Mouse (Mus musculus): ENCODE measurements around the gene Nek6. TPM values are rescaled to one million over a fixed set of nuclear protein-coding genes. Genes with fewer than 3 reads are reported as not detected.

The Nek6 gene
- polyA plus RNA-seq, 1 experiment from 2014 or later = 35.1 TPM

GRCm38 (mm10) chr2:38607716-38608115 lies 96.3 kb downstream of the Nek6 start:
- H3K9me3 ChIP-seq (replicated peaks; ENCODE audit: low read length) = no peaks in the 10 kb centered on the region
- DNase-seq (ENCODE audit: low spot score) = no peak
- TF ChIP-seq CTCF (IDR thresholded peaks at IDR 0.05; ENCODE audit: low read depth) = no peak
- H3K9ac ChIP-seq (ENCODE audit: low read depth, low read length) = no peak overlapping the region
- no peaks in the 10 kb centered on the region for H3K27me3 ChIP-seq (ENCODE audit: insufficient read depth, low read length)
- no peak overlapping the region for H3K4me3 ChIP-seq (replicated peaks; ENCODE audit: low read depth, low read length)
- H3K36me3 ChIP-seq (ENCODE audit: insufficient read depth, low read length) = peaks cover 3% of the 10 kb centered on the region; the same call in 1 of the 2 replicates
- WGBS = 65% methylated on average over 1 of the region's 1 CpGs
- H3K4me2 ChIP-seq (ENCODE audit: low read length) = no peak overlapping the region
- ATAC-seq (replicated peaks; ENCODE audit: low FRiP score, low read depth) = no peak
- no peaks in the 10 kb centered on the region for H3K4me1 ChIP-seq (replicated peaks; ENCODE audit: insufficient read depth, low read length)
- H3K27ac ChIP-seq = no peak overlapping the region

- WGBS = 76% methylated on average over 5 of the region's 5 CpGs
- no peak overlapping the region for H3K4me3 ChIP-seq (replicated peaks; ENCODE audit: low read depth, low read length)
- no peak overlapping the region for H3K9ac ChIP-seq (ENCODE audit: low read depth, low read length)
- no peaks in the 10 kb centered on the region for H3K9me3 ChIP-seq (replicated peaks; ENCODE audit: low read length)
- no peak overlapping the region for H3K4me2 ChIP-seq (ENCODE audit: low read length)
- H3K36me3 ChIP-seq (ENCODE audit: insufficient read depth, low read length) = peaks cover 3% of the 10 kb centered on the region; the same call in 1 of the 2 replicates
- no peaks in the 10 kb centered on the region for H3K27me3 ChIP-seq (ENCODE audit: insufficient read depth, low read length)
- DNase-seq (ENCODE audit: low spot score) (no peak), ATAC-seq (replicated peaks; ENCODE audit: low FRiP score, low read depth) (no peak)
- no peaks in the 10 kb centered on the region for H3K4me1 ChIP-seq (replicated peaks; ENCODE audit: insufficient read depth, low read length)
- no peak overlapping the region for H3K27ac ChIP-seq
- TF ChIP-seq CTCF (IDR thresholded peaks at IDR 0.05; ENCODE audit: low read depth) = no peak
Measured at GRCm38 (mm10) chr2:38608831-38609309, 97.4 kb downstream of the Nek6 start.

GRCm38 (mm10) chr2:38609310-38609709 lies 97.9 kb downstream of the Nek6 start:
- 84% methylated on average over 11 of the region's 11 CpGs for WGBS
- TF ChIP-seq CTCF (IDR thresholded peaks at IDR 0.05; ENCODE audit: low read depth) = no peak
- ATAC-seq (replicated peaks; ENCODE audit: low FRiP score, low read depth) (no peak), DNase-seq (ENCODE audit: low spot score) (no peak)
- Histone ChIP-seq H3K9me3 (replicated peaks; ENCODE audit: low read length) (no peaks in the 10 kb centered on the region), H3K4me3 (replicated peaks; ENCODE audit: low read depth, low read length) (no peak overlapping the region), H3K36me3 (ENCODE audit: insufficient read depth, low read length) (peaks cover 3% of the 10 kb centered on the region; the same call in 1 of the 2 replicates), H3K4me2 (ENCODE audit: low read length) (no peak overlapping the region), H3K4me1 (replicated peaks; ENCODE audit: insufficient read depth, low read length) (no peaks in the 10 kb centered on the region), H3K9ac (ENCODE audit: low read depth, low read length) (no peak overlapping the region), H3K27ac (no peak overlapping the region), H3K27me3 (ENCODE audit: insufficient read depth, low read length) (no peaks in the 10 kb centered on the region)

- Histone ChIP-seq H3K4me1 (replicated peaks; ENCODE audit: insufficient read depth, low read length) (no peaks in the 10 kb centered on the region), H3K4me3 (replicated peaks; ENCODE audit: low read depth, low read length) (no peak overlapping the region), H3K4me2 (ENCODE audit: low read length) (no peak overlapping the region), H3K9ac (ENCODE audit: low read depth, low read length) (no peak overlapping the region), H3K36me3 (ENCODE audit: insufficient read depth, low read length) (peaks cover 3% of the 10 kb centered on the region; the same call in 1 of the 2 replicates), H3K27me3 (ENCODE audit: insufficient read depth, low read length) (no peaks in the 10 kb centered on the region), H3K9me3 (replicated peaks; ENCODE audit: low read length) (no peaks in the 10 kb centered on the region), H3K27ac (no peak overlapping the region)
- ATAC-seq (replicated peaks; ENCODE audit: low FRiP score, low read depth) = no peak
- WGBS = 86% methylated on average over 2 of the region's 2 CpGs
- DNase-seq (ENCODE audit: low spot score) = no peak
- no peak for TF ChIP-seq CTCF (IDR thresholded peaks at IDR 0.05; ENCODE audit: low read depth)
Measured at GRCm38 (mm10) chr2:38610161-38610560, 98.7 kb downstream of the Nek6 start.

GRCm38 (mm10) chr2:38612596-38612995 lies 101.2 kb downstream of the Nek6 start:
- Histone ChIP-seq H3K9me3 (replicated peaks; ENCODE audit: low read length) (no peaks in the 10 kb centered on the region), H3K27me3 (ENCODE audit: insufficient read depth, low read length) (no peaks in the 10 kb centered on the region), H3K4me3 (replicated peaks; ENCODE audit: low read depth, low read length) (no peak overlapping the region), H3K4me1 (replicated peaks; ENCODE audit: insufficient read depth, low read length) (no peaks in the 10 kb centered on the region), H3K9ac (ENCODE audit: low read depth, low read length) (no peak overlapping the region), H3K36me3 (ENCODE audit: insufficient read depth, low read length) (peaks cover 3% of the 10 kb centered on the region; the same call in 1 of the 2 replicates), H3K27ac (no peak overlapping the region), H3K4me2 (ENCODE audit: low read length) (no peak overlapping the region)
- TF ChIP-seq CTCF (IDR thresholded peaks at IDR 0.05; ENCODE audit: low read depth) = no peak
- WGBS = 92% methylated on average over 6 of the region's 6 CpGs
- ATAC-seq (replicated peaks; ENCODE audit: low FRiP score, low read depth) = no peak
- no peak for DNase-seq (ENCODE audit: low spot score)

GRCm38 (mm10) chr2:38613576-38613975 lies 102.1 kb downstream of the Nek6 start:
- no peak for TF ChIP-seq CTCF (IDR thresholded peaks at IDR 0.05; ENCODE audit: low read depth)
- Histone ChIP-seq H3K9me3 (replicated peaks; ENCODE audit: low read length) (no peaks in the 10 kb centered on the region), H3K4me1 (replicated peaks; ENCODE audit: insufficient read depth, low read length) (no peaks in the 10 kb centered on the region), H3K36me3 (ENCODE audit: insufficient read depth, low read length) (peaks cover 7% of the 10 kb centered on the region; the same call in 1 of the 2 replicates), H3K4me3 (replicated peaks; ENCODE audit: low read depth, low read length) (no peak overlapping the region), H3K27ac (no peak overlapping the region), H3K9ac (ENCODE audit: low read depth, low read length) (no peak overlapping the region), H3K4me2 (ENCODE audit: low read length) (no peak overlapping the region), H3K27me3 (ENCODE audit: insufficient read depth, low read length) (no peaks in the 10 kb centered on the region)
- WGBS = 93% methylated on average over 3 of the region's 3 CpGs
- no peak for ATAC-seq (replicated peaks; ENCODE audit: low FRiP score, low read depth)
- DNase-seq (ENCODE audit: low spot score) = no peak

- no peak overlapping the region for H3K4me3 ChIP-seq (replicated peaks; ENCODE audit: low read depth, low read length)
- no peaks in the 10 kb centered on the region for H3K27me3 ChIP-seq (ENCODE audit: insufficient read depth, low read length)
- no peak for TF ChIP-seq CTCF (IDR thresholded peaks at IDR 0.05; ENCODE audit: low read depth)
- 79% methylated on average over 6 of the region's 6 CpGs for WGBS
- H3K9ac ChIP-seq (ENCODE audit: low read depth, low read length) = no peak overlapping the region
- no peak overlapping the region for H3K27ac ChIP-seq
- H3K4me1 ChIP-seq (replicated peaks; ENCODE audit: insufficient read depth, low read length) = no peaks in the 10 kb centered on the region
- H3K4me2 ChIP-seq (ENCODE audit: low read length) = no peak overlapping the region
- no peak for ATAC-seq (replicated peaks; ENCODE audit: low FRiP score, low read depth)
- peaks cover 11% of the 10 kb centered on the region; the same call in 1 of the 2 replicates for H3K36me3 ChIP-seq (ENCODE audit: insufficient read depth, low read length)
- DNase-seq (ENCODE audit: low spot score) = no peak
- H3K9me3 ChIP-seq (replicated peaks; ENCODE audit: low read length) = no peaks in the 10 kb centered on the region
Measured at GRCm38 (mm10) chr2:38614437-38614836, 103.0 kb downstream of the Nek6 start.

Data from kidney, postnatal 0 days (tissue).